Mouse (Mus musculus): ENCODE data around the gene Zfp970. TPM values are rescaled to one million over a fixed set of nuclear protein-coding genes. Genes with fewer than 3 reads are reported as not detected.
A peak's percentile ranks its signal among the peaks of the same experiment; 100 is the strongest.
"Not testable (repeated sequence)": the region's sequence is repeated elsewhere in the genome, so short reads cannot be mapped to it uniquely, and the experiment has no call there.

Gene Zfp970
- total RNA-seq (2021): 10 to 100 TPM; 44.8 to 48.2 TPM
- long read RNA-seq, experiment 1, partial matches to known transcripts: 3 of 8 reads
- long read RNA-seq, experiment 1, other reads (novel, unspliced or antisense): 4 of 8 reads
- long read RNA-seq, experiment 2, transcript Zfp970-201 (4 exons, 794 nt): major isoform, 6 of 18 reads
- long read RNA-seq, experiment 2, partial matches to known transcripts: 4 of 18 reads
- long read RNA-seq, experiment 2, other reads (novel, unspliced or antisense): 8 of 18 reads

GRCm38 (mm10) chr2:177464676-177465075 lies at the start of gene Zfp970:
Gene Zfp970, plus strand, starts transcription at chr2:177464733.
- peak in 1 of 2 experiments; percentile 7 for DNase-seq (ENCODE audit: low spot score in 2 of 2)

GRCm38 (mm10) chr2:177468222-177468621 lies 3.7 kb downstream of the Zfp970 start:
- DNase-seq (ENCODE audit: low spot score in 2 of 2): not testable (repeated sequence)

GRCm38 (mm10) chr2:177472261-177472660 lies 7.7 kb downstream of the Zfp970 start:
- DNase-seq (ENCODE audit: low spot score in 2 of 2): not testable (repeated sequence)

GRCm38 (mm10) chr2:177481971-177482370 lies 17.4 kb downstream of the Zfp970 start:
- DNase-seq (ENCODE audit: low spot score in 2 of 2): not testable (repeated sequence)

- not testable (repeated sequence) for DNase-seq (ENCODE audit: low spot score in 2 of 2)
These were observed 18.9 kb downstream of the Zfp970 start for GRCm38 (mm10) chr2:177483238-177483948.

GRCm38 (mm10) chr2:177498067-177498466 lies 33.5 kb downstream of the Zfp970 start, which contains the start of gene Gm14403:
Gene Gm14403, plus strand, starts transcription at chr2:177498215.
- not testable (repeated sequence) for DNase-seq (ENCODE audit: low spot score in 2 of 2)

GRCm38 (mm10) chr2:177499182-177499581 lies 34.6 kb downstream of the Zfp970 start:
- not testable (repeated sequence) for DNase-seq (ENCODE audit: low spot score in 2 of 2)

GRCm38 (mm10) chr2:177505211-177505719 lies 40.7 kb downstream of the Zfp970 start:
- not testable (repeated sequence) for DNase-seq (ENCODE audit: low spot score in 2 of 2)

- not testable (repeated sequence) for DNase-seq (ENCODE audit: low spot score in 2 of 2)
These were observed 46.8 kb downstream of the Zfp970 start for GRCm38 (mm10) chr2:177511381-177511780.

GRCm38 (mm10) chr2:177511972-177512371 lies 47.4 kb downstream of the Zfp970 start:
- DNase-seq (ENCODE audit: low spot score in 2 of 2): not testable (repeated sequence)

- not testable (repeated sequence) for DNase-seq (ENCODE audit: low spot score in 2 of 2)
These were observed 49.5 kb downstream of the Zfp970 start for GRCm38 (mm10) chr2:177513991-177514479.

GRCm38 (mm10) chr2:177517746-177518145 lies 53.2 kb downstream of the Zfp970 start:
- not testable (repeated sequence) for DNase-seq (ENCODE audit: low spot score in 2 of 2)

GRCm38 (mm10) chr2:177518354-177518753 lies 53.8 kb downstream of the Zfp970 start:
- DNase-seq (ENCODE audit: low spot score in 2 of 2): not testable (repeated sequence)

- DNase-seq (ENCODE audit: low spot score in 2 of 2): not testable (repeated sequence)
These were observed 54.4 kb downstream of the Zfp970 start for GRCm38 (mm10) chr2:177518960-177519359.

- DNase-seq (ENCODE audit: low spot score in 2 of 2): no peak
These were observed 55.5 kb downstream of the Zfp970 start for GRCm38 (mm10) chr2:177520035-177520434.

- no peak for DNase-seq (ENCODE audit: low spot score in 2 of 2)
These were observed 58.5 kb downstream of the Zfp970 start for GRCm38 (mm10) chr2:177523061-177523460.

- not testable (repeated sequence) for DNase-seq (ENCODE audit: low spot score in 2 of 2)
These were observed 59.1 kb downstream of the Zfp970 start for GRCm38 (mm10) chr2:177523674-177524073.

GRCm38 (mm10) chr2:177524171-177524570 lies 59.6 kb downstream of the Zfp970 start:
- not testable (repeated sequence) for DNase-seq (ENCODE audit: low spot score in 2 of 2)

All from adrenal gland, postnatal 4 days (tissue).